Mouse (Mus musculus): Measurements from ENCODE around the gene Dpep2nb.
A peak's percentile ranks its signal among the peaks of the same experiment; 100 is the strongest.
"Not testable (repeated sequence)": the region's sequence is repeated elsewhere in the genome, so short reads cannot be mapped to it uniquely, and the experiment has no call there.

Gene Dpep2nb

GRCm38 (mm10) chr8:106006413-106006812, 638 bp upstream of the Dpep2nb start:
- no peak for DNase-seq (ENCODE audit: low spot score)

GRCm38 (mm10) chr8:106004538-106005207, 1.1 kb downstream of the Dpep2nb start:
- no peak for DNase-seq (ENCODE audit: low spot score)

- DNase-seq (ENCODE audit: low spot score), result no peak
Measured at GRCm38 (mm10) chr8:106001908-106002307, 3.9 kb downstream of the Dpep2nb start.

GRCm38 (mm10) chr8:105998971-105999370, 6.8 kb downstream of the Dpep2nb start:
- peak; percentile 86 for DNase-seq (ENCODE audit: low spot score)

GRCm38 (mm10) chr8:105996359-105996758, 9.4 kb downstream of the Dpep2nb start:
- DNase-seq (ENCODE audit: low spot score), result no peak

- no peak for DNase-seq (ENCODE audit: low spot score)
Measured at GRCm38 (mm10) chr8:105993226-105993625, 12.5 kb downstream of the Dpep2nb start.

- DNase-seq (ENCODE audit: low spot score), result no peak
Measured at GRCm38 (mm10) chr8:105992499-105992898, 13.3 kb downstream of the Dpep2nb start.

GRCm38 (mm10) chr8:105991546-105991945, 14.2 kb downstream of the Dpep2nb start:
- DNase-seq (ENCODE audit: low spot score), result no peak

GRCm38 (mm10) chr8:105990856-105991387, 14.9 kb downstream of the Dpep2nb start, which contains the start of gene Dus2:
Gene Dus2, plus strand, starts transcription at chr8:105991337.
- peak; percentile 93 for DNase-seq (ENCODE audit: low spot score)

GRCm38 (mm10) chr8:105988546-105988945, 17.2 kb downstream of the Dpep2nb start:
- DNase-seq (ENCODE audit: low spot score), result no peak

GRCm38 (mm10) chr8:105983406-105983805, 22.4 kb downstream of the Dpep2nb start:
- not testable (repeated sequence) for DNase-seq (ENCODE audit: low spot score)

- DNase-seq (ENCODE audit: low spot score), result no peak
Measured at GRCm38 (mm10) chr8:105981146-105981545, 24.6 kb downstream of the Dpep2nb start.

GRCm38 (mm10) chr8:105979325-105979724, 26.4 kb downstream of the Dpep2nb start, which contains the start of gene Dpep3:
Gene Dpep3, minus strand, starts transcription at chr8:105979429.
- no peak for DNase-seq (ENCODE audit: low spot score)

GRCm38 (mm10) chr8:105975363-105975762, 30.4 kb downstream of the Dpep2nb start:
- no peak for DNase-seq (ENCODE audit: low spot score)

GRCm38 (mm10) chr8:105971019-105971720, 34.6 kb downstream of the Dpep2nb start:
- DNase-seq (ENCODE audit: low spot score), result no peak

- DNase-seq (ENCODE audit: low spot score), result no peak
Measured at GRCm38 (mm10) chr8:105969367-105969766, 36.4 kb downstream of the Dpep2nb start.

GRCm38 (mm10) chr8:105966692-105967311, 39.0 kb downstream of the Dpep2nb start:
- DNase-seq (ENCODE audit: low spot score), result no peak

GRCm38 (mm10) chr8:105965905-105966341, 39.9 kb downstream of the Dpep2nb start, which contains the start of gene Slc12a4:
Gene Slc12a4, minus strand, starts transcription at chr8:105966097.
- peak; percentile 66 for DNase-seq (ENCODE audit: low spot score)

GRCm38 (mm10) chr8:105965266-105965904, 40.4 kb downstream of the Dpep2nb start:
- DNase-seq (ENCODE audit: low spot score), result peak; percentile 64

- no peak for DNase-seq (ENCODE audit: low spot score)
Measured at GRCm38 (mm10) chr8:105964506-105965265, 41.1 kb downstream of the Dpep2nb start.

- no peak for DNase-seq (ENCODE audit: low spot score)
Measured at GRCm38 (mm10) chr8:105961536-105961935, 44.2 kb downstream of the Dpep2nb start.
